Mouse (Mus musculus) stomach, embryonic 16.5 days (tissue): ENCODE measurements at regions not wholly inside any gene's neighbourhood (a gene's known extent, or its start where the extent isn't known, plus 50 kb on each side); places are given as distances from the start of the nearest gene placed in this dataset.

Source experiments
- ATAC-seq: fragments of 200-750 bp; cut with Nextera tagmentation; 2 replicates; pipeline ENCODE4 v1.8.0; 2017; ENCODE audit warnings: moderate number of reproducible peaks, moderate TSS enrichment; ENCODE audit not compliant: insufficient read depth, low FRiP score
- H3K27ac ChIP-seq: fragments of 300-500 bp; sonication (generic); 2 replicates; pipeline ENCODE4 v1.5.1; 2014; ENCODE audit warnings: low read length
- H3K27me3 ChIP-seq: fragments of 300-500 bp; sonication (generic); 2 replicates; pipeline ENCODE4 v1.6.1; 2014; ENCODE audit warnings: low read length, control low read depth, mixed read lengths; ENCODE audit not compliant: control insufficient read depth, insufficient read depth
- H3K36me3 ChIP-seq: fragments of 300-500 bp; sonication (generic); 2 replicates; pipeline ENCODE4 v1.6.1; 2014; ENCODE audit warnings: low read length; ENCODE audit not compliant: control insufficient read depth, insufficient read depth
- H3K4me1 ChIP-seq: fragments of 300-500 bp; sonication (generic); 2 replicates; pipeline ENCODE4 v1.6.1; 2014; ENCODE audit warnings: low read length, control low read depth, mixed read lengths; ENCODE audit not compliant: control insufficient read depth, insufficient read depth
- H3K4me2 ChIP-seq: fragments of 300-500 bp; sonication (generic); 2 replicates; pipeline ENCODE4 v1.6.1; 2014; ENCODE audit warnings: low read depth, low read length, mixed read lengths
- H3K4me3 ChIP-seq: fragments of 300-500 bp; sonication (generic); replicated peaks from 2 replicates; pipeline ENCODE4 v1.5.1; 2014; ENCODE audit warnings: mild to moderate bottlenecking, low read length
- H3K9ac ChIP-seq: fragments of 300-500 bp; sonication (generic); 2 replicates; pipeline ENCODE4 v1.6.1; 2014; ENCODE audit warnings: low read length
- H3K9me3 ChIP-seq: fragments of 300-500 bp; sonication (generic); replicated peaks from 2 replicates; pipeline ENCODE4 v1.6.1; 2016; ENCODE audit warnings: low read length, control low read depth; ENCODE audit not compliant: control insufficient read depth
- WGBS: fragments of 180-500 bp; shearing (Covaris S2); extraction: QIAGEN DNeasy Blood & Tissue Kit; methylation state at CpG from one replicate; pipeline ENCODE4 v1.1.7; 2014; 5-methylcytosine and 5-hydroxymethylcytosine counted together

- H3K4me2 ChIP-seq, result no peak overlapping the region
- no peaks in the 10 kb centered on the region for H3K27me3 ChIP-seq
- no peak overlapping the region for H3K9ac ChIP-seq
- 77% methylated on average over 6 of the region's 6 CpGs for WGBS
- no peaks in the 10 kb centered on the region for H3K36me3 ChIP-seq
- no peak for ATAC-seq
- no peak overlapping the region for H3K27ac ChIP-seq
- H3K9me3 ChIP-seq, result no peaks in the 10 kb centered on the region
- no peaks in the 10 kb centered on the region for H3K4me1 ChIP-seq
- H3K4me3 ChIP-seq, result no peak overlapping the region
These were observed 1428.3 kb upstream of the A1bg start for GRCm38 (mm10) chr15:62350862-62351757.

- Histone ChIP-seq H3K4me1 (no peaks in the 10 kb centered on the region), H3K27me3 (no peaks in the 10 kb centered on the region), H3K4me2 (no peak overlapping the region), H3K9ac (no peak overlapping the region), H3K9me3 (no peaks in the 10 kb centered on the region), H3K36me3 (no peaks in the 10 kb centered on the region), H3K4me3 (no peak overlapping the region), H3K27ac (no peak overlapping the region)
- no peak for ATAC-seq
- 94% methylated on average over 3 of the region's 3 CpGs for WGBS
These were observed 1427.2 kb upstream of the A1bg start for GRCm38 (mm10) chr15:62349981-62350380.

- Histone ChIP-seq H3K4me1 (no peaks in the 10 kb centered on the region), H3K4me3 (no peak overlapping the region), H3K27me3 (no peaks in the 10 kb centered on the region), H3K9ac (no peak overlapping the region), H3K4me2 (no peak overlapping the region), H3K36me3 (no peaks in the 10 kb centered on the region), H3K27ac (no peak overlapping the region), H3K9me3 (no peaks in the 10 kb centered on the region)
- ATAC-seq, result no peak
- 88% methylated on average over 2 of the region's 2 CpGs for WGBS
These were observed 1426.1 kb upstream of the A1bg start for GRCm38 (mm10) chr15:62348956-62349355.

GRCm38 (mm10) chr15:62347697-62348096, 1424.9 kb upstream of the A1bg start:
- Histone ChIP-seq H3K4me2 (no peak overlapping the region), H3K27ac (no peak overlapping the region), H3K27me3 (no peaks in the 10 kb centered on the region), H3K4me1 (no peaks in the 10 kb centered on the region), H3K9ac (no peak overlapping the region), H3K4me3 (no peak overlapping the region), H3K9me3 (no peaks in the 10 kb centered on the region), H3K36me3 (no peaks in the 10 kb centered on the region)
- no peak for ATAC-seq
- WGBS, result 72% methylated on average over 2 of the region's 2 CpGs

- H3K27ac ChIP-seq, result 0 out of 2 replicates have a peak overlapping the region, but pooled peaks have one; percentile 23
- H3K9ac ChIP-seq, result no peak overlapping the region
- no peaks in the 10 kb centered on the region for H3K4me1 ChIP-seq
- no peaks in the 10 kb centered on the region for H3K27me3 ChIP-seq
- H3K4me2 ChIP-seq, result no peak overlapping the region
- ATAC-seq, result peak; percentile 62; the same call in 1 of the 2 replicates
- H3K4me3 ChIP-seq, result no peak overlapping the region
- no peaks in the 10 kb centered on the region for H3K36me3 ChIP-seq
- WGBS, result 65% methylated on average over 5 of the region's 5 CpGs
- H3K9me3 ChIP-seq, result no peaks in the 10 kb centered on the region
These were observed 1423.1 kb upstream of the A1bg start for GRCm38 (mm10) chr15:62345893-62346292.

- no peak overlapping the region for H3K27ac ChIP-seq
- H3K9ac ChIP-seq, result no peak overlapping the region
- WGBS, result 71% methylated on average over 6 of the region's 6 CpGs
- H3K4me3 ChIP-seq, result no peak overlapping the region
- ATAC-seq, result peak; percentile 44; the same call in 1 of the 2 replicates
- no peak overlapping the region for H3K4me2 ChIP-seq
- H3K9me3 ChIP-seq, result no peaks in the 10 kb centered on the region
- H3K36me3 ChIP-seq, result no peaks in the 10 kb centered on the region
- H3K4me1 ChIP-seq, result no peaks in the 10 kb centered on the region
- H3K27me3 ChIP-seq, result no peaks in the 10 kb centered on the region
These were observed 1413.9 kb upstream of the A1bg start for GRCm38 (mm10) chr15:62336454-62337284.

- Histone ChIP-seq H3K36me3 (no peaks in the 10 kb centered on the region), H3K9me3 (no peaks in the 10 kb centered on the region), H3K4me2 (no peak overlapping the region), H3K4me3 (no peak overlapping the region), H3K27me3 (no peaks in the 10 kb centered on the region), H3K4me1 (no peaks in the 10 kb centered on the region), H3K27ac (no peak overlapping the region), H3K9ac (no peak overlapping the region)
- ATAC-seq, result no peak
- 89% methylated on average over 4 of the region's 4 CpGs for WGBS
These were observed 1411.6 kb upstream of the A1bg start for GRCm38 (mm10) chr15:62334256-62335009.

GRCm38 (mm10) chr15:62332129-62332528, 1409.3 kb upstream of the A1bg start:
- Histone ChIP-seq H3K4me2 (no peak overlapping the region), H3K4me1 (peaks cover 9% of the 10 kb centered on the region; the same call in 1 of the 2 replicates), H3K4me3 (no peak overlapping the region), H3K27ac (no peak overlapping the region), H3K36me3 (no peaks in the 10 kb centered on the region), H3K9ac (no peak overlapping the region), H3K9me3 (no peaks in the 10 kb centered on the region), H3K27me3 (no peaks in the 10 kb centered on the region)
- 58% methylated on average over 5 of the region's 5 CpGs for WGBS
- ATAC-seq, result no peak
